8 mouse cellular contexts compared by ENCODE assay signal in genomic region chr5:99728649-99729212, GRCm38 (mm10). TPM values are rescaled to one million over a fixed set of nuclear protein-coding genes. Genes with fewer than 3 reads are reported as not detected.
DNase-seq lines count a peak whose midpoint lies in the region; ATAC-seq and TF ChIP-seq lines count a peak whose summit lies in the region.

TSS of gene Rasgef1b (minus strand) at chr5:99729065.

- intact Hi-C loops in gastrocnemius, postnatal 14 days (cut with DNase I; ENCODE audit: low total_unique reads) = no loop called here
- intact Hi-C loops in left cerebral cortex, postnatal 14 days (cut with DNase I) = no loop called here

- H3K4me1 ChIP-seq in hindbrain, postnatal 0 days (ENCODE audit: insufficient read depth, low read length) = 0 out of 2 replicates have a peak, but pooled peaks cover 3% of the 10 kb centered on the region

- ATAC-seq in hindbrain, postnatal 0 days = peak; percentile 92
- ATAC-seq in megakaryocyte progenitor cell, adult 5-6 weeks (replicated peaks; ENCODE audit: poor library complexity) = peak; percentile 48

- TF ChIP-seq CTCF in hindbrain, postnatal 0 days (IDR thresholded peaks at IDR 0.05; ENCODE audit: low read depth) = peak; percentile 12; the same call in 1 of the 2 replicates

- no peaks in the 10 kb centered on the region for H3K36me3 ChIP-seq in hindbrain, postnatal 0 days (ENCODE audit: insufficient read depth, low read length)

- no peaks in the 10 kb centered on the region for H3K9me3 ChIP-seq in hindbrain, postnatal 0 days (ENCODE audit: low read length)

- H3K4me3 ChIP-seq in hindbrain, postnatal 0 days (ENCODE audit: low read length) = peak within 1 kb of the TSS; percentile 78

- H3K27me3 ChIP-seq in hindbrain, postnatal 0 days (ENCODE audit: insufficient read depth, low read length) = no peaks in the 10 kb centered on the region

- H3K9ac ChIP-seq in hindbrain, postnatal 0 days (replicated peaks; ENCODE audit: low read length) = peak within 1 kb of the TSS; percentile 64

- WGBS in hindbrain, postnatal 0 days = under 1% methylated on average over 44 of the region's 53 CpGs

- H3K27ac ChIP-seq in hindbrain, postnatal 0 days = peak within 1 kb of the TSS; percentile 85

- H3K4me2 ChIP-seq in hindbrain, postnatal 0 days (ENCODE audit: low read depth, low read length) = peak within 1 kb of the TSS; percentile 81

- DNase-seq in adrenal gland, postnatal 25 days = peak; percentile 85
- DNase-seq in embryo, embryonic 10 days (ENCODE audit: low spot score) = peak; percentile 83
- DNase-seq in gastrocnemius, postnatal 14 days = peak; percentile 81
- peak; percentile 93 for DNase-seq in hindbrain, postnatal 0 days (ENCODE audit: low spot score)
- DNase-seq in left cerebral cortex, postnatal 14 days (ENCODE audit: low spot score in 2 of 2) = peak; percentile 72 to 75
- peak; percentile 73 for DNase-seq in right cerebral cortex, postnatal 14 days
- DNase-seq in adipocyte (ENCODE audit: low spot score) = no peak

RNA-seq across cellular contexts. Expression of gene Rasgef1b, which starts in this region (rescaled TPM):
- total RNA-seq in adrenal gland, postnatal 25 days (2021) = 7.1 and 7.2 TPM in 2 replicates
- total RNA-seq in gastrocnemius, postnatal 14 days (2021) = 1 to 10 TPM; 1.2 to 1.7 TPM
- total RNA-seq in hindbrain, postnatal 0 days (2014; rRNA removed) = 34.8 and 39.9 TPM in 2 replicates
- polyA plus RNA-seq in hindbrain, postnatal 0 days (2015; fragmentation: Nextera tagmentation; extraction: Ambion mirVana) = 31.1 and 32.0 TPM in 2 replicates
- 10 to 100 TPM; 66.9 to 68.5 TPM for total RNA-seq in left cerebral cortex, postnatal 14 days (2021)
- 0.83 and 1.8 TPM in 2 replicates for total RNA-seq in megakaryocyte progenitor cell, adult 5-6 weeks (2015)
- 1.9 and 2.2 TPM in 2 replicates for total RNA-seq in megakaryocyte progenitor cell, adult 5-6 weeks (2017)
